ENCODE assay signal across 11 mouse cellular contexts in genomic region chr12:86305045-86305444, GRCm38 (mm10). TPM values are rescaled to one million over a fixed set of nuclear protein-coding genes. Genes with fewer than 3 reads are reported as not detected.
DNase-seq lines count a peak whose midpoint lies in the region; ATAC-seq and TF ChIP-seq lines count a peak whose summit lies in the region.
"Had no signal": no experiment of that assay in that cellular context is flagged by ENCODE, and none has a peak within 500 bp of the region (broad histone marks: within the 10 kb centered on the region; RNA-seq: fewer than 3 reads in every experiment).

No protein-coding gene starts in this region.

- H3K79me2 ChIP-seq in MEL (ENCODE audit: control insufficient read depth, insufficient read depth, low read length, poor library complexity) (no peaks in the 10 kb centered on the region), macrophage (ENCODE audit: inconsistent target) (no peaks in the 10 kb centered on the region)

- ATAC-seq in heart, embryonic 14.5 days (ENCODE audit: insufficient number of reproducible peaks, insufficient read depth, low FRiP score, low read depth), result no peak
- no peak for ATAC-seq in heart, postnatal 0 days (ENCODE audit: insufficient read depth, low read depth)
- no peak for ATAC-seq in frontal cortex, adult (ENCODE audit: low TSS enrichment)
- ATAC-seq: Patski had no signal

- no peak for DNase-seq in heart, postnatal 25 days (ENCODE audit: low spot score)
- peak; percentile 63 for DNase-seq in MEL (ENCODE audit: low read depth, low spot score)
- DNase-seq in heart, postnatal 0 days (ENCODE audit: low spot score), result no peak
- DNase-seq in ovary, postnatal 14 days (ENCODE audit: low spot score), result no peak
- DNase-seq in right cerebral cortex, postnatal 36 days (ENCODE audit: low spot score in 2 of 2), result no peak

- intact Hi-C loops in heart, postnatal 25 days (cut with DNase I), result loop anchor here (5.0 kb wide), 1 partner anchor 173 kb away; no protein-coding TSS in a partner anchor

- no peak for TF ChIP-seq EP300 in MEL (IDR thresholded peaks at IDR 0.05; ENCODE audit: low read depth in 1 of 2, low read length in 2 of 2)
- no peak for TF ChIP-seq EP300 in heart, postnatal 0 days (IDR thresholded peaks at IDR 0.05; ENCODE audit: low read depth)

- peak overlapping the region in 1 of 2 experiments; percentile 28; a peak in 3 of 4 replicates for H3K4me3 ChIP-seq in heart, embryonic 14.5 days (ENCODE audit: control insufficient read depth in 1 of 2, insufficient read depth in 1 of 2, low read depth in 1 of 2, low read length in 2 of 2)
- H3K4me3 ChIP-seq in MEL (ENCODE audit: control insufficient read depth in 1 of 2, insufficient read depth in 1 of 2, low read depth in 2 of 2, low read length in 2 of 2), result peak overlapping the region; percentile 72 to 90
- peak overlapping the region; percentile 24; the same call in 1 of the 2 replicates for H3K4me3 ChIP-seq in heart, postnatal 0 days (ENCODE audit: low read depth, low read length)
- peak overlapping the region; percentile 26 for H3K4me3 ChIP-seq in macrophage (ENCODE audit: inconsistent target)
- H3K4me3 ChIP-seq: hindbrain, embryonic 15.5 days; myocyte had no signal

- TF ChIP-seq CTCF in MEL (IDR thresholded peaks at IDR 0.05 in 2 of 3, conservative IDR thresholded peaks at IDR 0.05 in 1 of 3; ENCODE audit: control insufficient read depth in 1 of 3, insufficient read depth in 1 of 3, low read depth in 2 of 3, low read length in 3 of 3, poor library complexity in 1 of 3, severe bottlenecking in 1 of 3), result no peak
- no peak for TF ChIP-seq CTCF in heart, postnatal 0 days (IDR thresholded peaks at IDR 0.05; ENCODE audit: low read depth)

- no peak for TF ChIP-seq POLR2A in MEL (IDR thresholded peaks at IDR 0.05; ENCODE audit: control insufficient read depth in 1 of 2, insufficient read depth in 1 of 2, low read depth in 1 of 2, low read length in 2 of 2, poor library complexity in 1 of 2)

- peak overlapping the region; percentile 61 for H3K4me2 ChIP-seq in heart, embryonic 14.5 days (ENCODE audit: low read length)
- H3K4me2 ChIP-seq in heart, postnatal 0 days (ENCODE audit: low read depth, low read length), result peak overlapping the region; percentile 47

- H3K9ac ChIP-seq in heart, embryonic 14.5 days (ENCODE audit: low read length), result 0 out of 2 replicates have a peak overlapping the region, but pooled peaks have one; percentile 5
- peak overlapping the region; percentile 68 for H3K9ac ChIP-seq in MEL (ENCODE audit: control insufficient read depth, low read depth, low read length, poor library complexity, severe bottlenecking)
- no peak overlapping the region for H3K9ac ChIP-seq in heart, postnatal 0 days (replicated peaks; ENCODE audit: low read depth, low read length)
- H3K9ac ChIP-seq: hindbrain, embryonic 15.5 days had no signal

- H3K36me3 ChIP-seq in heart, embryonic 14.5 days (ENCODE audit: control insufficient read depth, insufficient read depth, low read length), result no peaks in the 10 kb centered on the region
- H3K36me3 ChIP-seq in MEL (ENCODE audit: control insufficient read depth in 1 of 2, insufficient read depth in 2 of 2, low read length in 2 of 2) (no peaks in the 10 kb centered on the region), macrophage (ENCODE audit: inconsistent target) (no peaks in the 10 kb centered on the region)
- H3K36me3 ChIP-seq in heart, postnatal 0 days (replicated peaks; ENCODE audit: control insufficient read depth, insufficient read depth, low read length), result no peaks in the 10 kb centered on the region
- H3K36me3 ChIP-seq: hindbrain, embryonic 15.5 days had no signal

- 25% methylated on average over 7 of the region's 7 CpGs for WGBS in heart, embryonic 14.5 days
- 34% methylated on average over 7 of the region's 7 CpGs for WGBS in heart, postnatal 0 days
- 47% methylated on average over 7 of the region's 7 CpGs for WGBS in macrophage (ENCODE audit: missing documents)

- H3K27me3 ChIP-seq in heart, embryonic 14.5 days (ENCODE audit: control insufficient read depth, insufficient read depth, low read length), result no peaks in the 10 kb centered on the region
- H3K27me3 ChIP-seq in MEL (ENCODE audit: control insufficient read depth in 1 of 2, insufficient read depth in 2 of 2, low read length in 2 of 2), result no peaks in the 10 kb centered on the region
- no peaks in the 10 kb centered on the region for H3K27me3 ChIP-seq in heart, postnatal 0 days (ENCODE audit: control insufficient read depth, insufficient read depth, low read length)
- H3K27me3 ChIP-seq: hindbrain, embryonic 15.5 days; Patski had no signal

- peaks cover 5 to 10% of the 10 kb centered on the region in 2 experiments; a peak in 3 of 4 replicates for H3K4me1 ChIP-seq in heart, embryonic 14.5 days (ENCODE audit: control insufficient read depth in 2 of 2, insufficient read depth in 2 of 2, low read length in 2 of 2)
- peaks cover 0 to 3% of the 10 kb centered on the region in 2 experiments; a peak in 1 of 4 replicates for H3K4me1 ChIP-seq in MEL (ENCODE audit: control insufficient read depth in 1 of 2, insufficient read depth in 2 of 2, low read length in 2 of 2)
- peaks cover 5% of the 10 kb centered on the region; the same call in 1 of the 2 replicates for H3K4me1 ChIP-seq in heart, postnatal 0 days (ENCODE audit: control insufficient read depth, insufficient read depth)
- H3K4me1 ChIP-seq: hindbrain, embryonic 15.5 days had no signal

- H3K9me3 ChIP-seq in heart, embryonic 14.5 days (ENCODE audit: control insufficient read depth, low read length), result no peaks in the 10 kb centered on the region
- H3K9me3 ChIP-seq in MEL (replicated peaks; ENCODE audit: insufficient read depth, low read length), result no peaks in the 10 kb centered on the region
- no peaks in the 10 kb centered on the region for H3K9me3 ChIP-seq in heart, postnatal 0 days (replicated peaks; ENCODE audit: control insufficient read depth, low read length)
- H3K9me3 ChIP-seq: hindbrain, embryonic 15.5 days had no signal

- TF ChIP-seq RAD21 in MEL (IDR thresholded peaks at IDR 0.05; ENCODE audit: low read depth, low read length), result no peak

- no peak overlapping the region for H3K27ac ChIP-seq in heart, embryonic 14.5 days (replicated peaks in 1 of 2; ENCODE audit: control insufficient read depth in 1 of 2, insufficient read depth in 1 of 2, low read depth in 2 of 2, low read length in 2 of 2)
- H3K27ac ChIP-seq in MEL (ENCODE audit: control insufficient read depth, low read depth, low read length) (peak overlapping the region; percentile 65), macrophage (no peak overlapping the region)
- no peak overlapping the region for H3K27ac ChIP-seq in heart, postnatal 0 days (ENCODE audit: low read depth)
- H3K27ac ChIP-seq: hindbrain, embryonic 15.5 days had no signal

TF ChIP-seq in MEL, 35 proteins besides CTCF, POLR2A, EP300 and RAD21:
- TF ChIP-seq GABPA (IDR thresholded peaks at IDR 0.05; ENCODE audit: low read depth, low read length) (no peak), MXI1 (IDR thresholded peaks at IDR 0.05; ENCODE audit: low read depth, low read length) (0 out of 2 replicates have a peak, but pooled peaks have one; percentile 31), MAX (IDR thresholded peaks at IDR 0.05; ENCODE audit: low read length) (peak; percentile 74; the same call in 1 of the 2 replicates), BHLHE40 (IDR thresholded peaks at IDR 0.05; ENCODE audit: borderline replicate concordance, low read depth, low read length) (peak; percentile 53; the same call in 1 of the 2 replicates)

RNA-seq across cellular contexts. Expression of gene Esrrb, which starts 55.9 kb away (rescaled TPM):
- polyA plus RNA-seq in heart, embryonic 14.5 days (2014; fragmentation: Nextera tagmentation; extraction: Ambion mirVana), result 1.9 and 2.5 TPM in 2 replicates
- total RNA-seq in heart, postnatal 25 days (2021), result 10 to 100 TPM; 18.6 to 21.4 TPM
- not detected in 2 replicates for total RNA-seq in MEL (2012; rRNA removed)
- not detected for polyA plus RNA-seq in MEL (2012; ENCODE audit: insufficient read depth in 1 of 2, insufficient read length in 2 of 2, low read depth in 1 of 2, low replicate concordance in 2 of 2, missing spikeins in 1 of 2)
- 10.7 and 11.8 TPM in 2 replicates for total RNA-seq in heart, postnatal 0 days (2014; rRNA removed; ENCODE audit: low replicate concordance)
- 1.9 and 3.5 TPM in 2 replicates for polyA plus RNA-seq in heart, postnatal 0 days (2015; fragmentation: Nextera tagmentation; extraction: Ambion mirVana)
- total RNA-seq in macrophage (2018; cell fraction: chromatin; rRNA removed), result not detected
- total RNA-seq in macrophage (2018; cell fraction: cytosol; rRNA removed), result not detected
- total RNA-seq in macrophage (2018; cell fraction: nucleus; rRNA removed), result not detected
- not detected in 3 replicates for polyA plus RNA-seq in macrophage (2018)
